ENCODE assay signal across 8 mouse cellular contexts in genomic region chr12:69539353-69539752, GRCm38 (mm10). TPM values are rescaled to one million over a fixed set of nuclear protein-coding genes. Genes with fewer than 3 reads are reported as not detected.
DNase-seq lines count a peak whose midpoint lies in the region; ATAC-seq and TF ChIP-seq lines count a peak whose summit lies in the region.

No protein-coding gene starts in this region.

- no peak for TF ChIP-seq CTCF in hindbrain, postnatal 0 days (IDR thresholded peaks at IDR 0.05; ENCODE audit: low read depth)
- TF ChIP-seq CTCF in bone marrow macrophage, adult 2 months (IDR thresholded peaks at IDR 0.05; ENCODE audit: low read depth, low read length): no peak

- H3K9me3 ChIP-seq in hindbrain, embryonic 15.5 days: no peaks in the 10 kb centered on the region
- H3K9me3 ChIP-seq in hindbrain, postnatal 0 days (ENCODE audit: low read length): no peaks in the 10 kb centered on the region
- H3K9me3 ChIP-seq in megakaryocyte, embryonic 14.5 days: peaks cover 7% of the 10 kb centered on the region

- no peak for DNase-seq in hindbrain, postnatal 0 days (ENCODE audit: low spot score)
- peak; percentile 39 to 44 for DNase-seq in B cell, adult 2 months
- DNase-seq in frontal cortex, postnatal 10 days (ENCODE audit: low spot score in 2 of 2): no peak
- DNase-seq in cerebellum, postnatal 4 days (ENCODE audit: low spot score in 2 of 2): no peak
- no peak for DNase-seq in ovary, postnatal 14 days (ENCODE audit: low spot score)

- H3K4me2 ChIP-seq in hindbrain, embryonic 15.5 days: no peak overlapping the region
- H3K4me2 ChIP-seq in hindbrain, postnatal 0 days (ENCODE audit: low read depth, low read length): no peak overlapping the region

- WGBS in hindbrain, embryonic 15.5 days: 62% methylated on average over 7 of the region's 7 CpGs
- 62% methylated on average over 7 of the region's 7 CpGs for WGBS in hindbrain, postnatal 0 days

- no peak for ATAC-seq in hindbrain, embryonic 15.5 days (ENCODE audit: low FRiP score, low read depth)
- ATAC-seq in hindbrain, postnatal 0 days: no peak

- no peaks in the 10 kb centered on the region for H3K27me3 ChIP-seq in hindbrain, embryonic 15.5 days
- H3K27me3 ChIP-seq in hindbrain, postnatal 0 days (ENCODE audit: insufficient read depth, low read length): no peaks in the 10 kb centered on the region
- H3K27me3 ChIP-seq in megakaryocyte, embryonic 14.5 days (replicated peaks): peaks cover 60% of the 10 kb centered on the region

- TF ChIP-seq POLR2A in bone marrow macrophage, adult 2 months (IDR thresholded peaks at IDR 0.05; ENCODE audit: borderline replicate concordance, low read depth, low read length): no peak

- H3K27ac ChIP-seq in hindbrain, embryonic 15.5 days (replicated peaks): peak overlapping the region; percentile 76; the same call in 1 of the 2 replicates
- no peak overlapping the region for H3K27ac ChIP-seq in hindbrain, postnatal 0 days
- peak overlapping the region; percentile 100 for H3K27ac ChIP-seq in bone marrow macrophage, adult 2 months (ENCODE audit: insufficient read depth, low read depth, low read length)

- no peaks in the 10 kb centered on the region for H3K36me3 ChIP-seq in hindbrain, embryonic 15.5 days
- H3K36me3 ChIP-seq in hindbrain, postnatal 0 days (ENCODE audit: insufficient read depth, low read length): no peaks in the 10 kb centered on the region
- H3K36me3 ChIP-seq in megakaryocyte, embryonic 14.5 days (replicated peaks; ENCODE audit: low read length): no peaks in the 10 kb centered on the region

- no peak overlapping the region for H3K9ac ChIP-seq in hindbrain, embryonic 15.5 days
- no peak overlapping the region for H3K9ac ChIP-seq in hindbrain, postnatal 0 days (replicated peaks; ENCODE audit: low read length)

- peaks cover 19% of the 10 kb centered on the region for H3K4me1 ChIP-seq in hindbrain, embryonic 15.5 days (replicated peaks)
- peaks cover 19% of the 10 kb centered on the region for H3K4me1 ChIP-seq in hindbrain, postnatal 0 days (ENCODE audit: insufficient read depth, low read length)
- H3K4me1 ChIP-seq in bone marrow macrophage, adult 2 months (ENCODE audit: control insufficient read depth, insufficient read depth, low read length): peaks cover 45% of the 10 kb centered on the region
- peaks cover 47% of the 10 kb centered on the region for H3K4me1 ChIP-seq in megakaryocyte, embryonic 14.5 days

- H3K4me3 ChIP-seq in hindbrain, embryonic 15.5 days: no peak overlapping the region
- H3K4me3 ChIP-seq in hindbrain, postnatal 0 days (ENCODE audit: low read length): no peak overlapping the region
- H3K4me3 ChIP-seq in bone marrow macrophage, adult 2 months (ENCODE audit: insufficient read depth, low read length): no peak overlapping the region
- H3K4me3 ChIP-seq in megakaryocyte, embryonic 14.5 days (replicated peaks): peak overlapping the region; percentile 71

RNA-seq across cellular contexts. Expression of gene Vcpkmt, which starts 43.5 kb away (rescaled TPM):
- polyA plus RNA-seq in hindbrain, embryonic 15.5 days (2015; fragmentation: Nextera tagmentation; extraction: Ambion mirVana): 24.8 and 25.3 TPM in 2 replicates
- 4.0 and 6.1 TPM in 2 replicates for total RNA-seq in hindbrain, postnatal 0 days (2014; rRNA removed)
- 33.0 and 33.6 TPM in 2 replicates for polyA plus RNA-seq in hindbrain, postnatal 0 days (2015; fragmentation: Nextera tagmentation; extraction: Ambion mirVana)
- 12.1 and 14.4 TPM in 2 replicates for polyA plus RNA-seq in bone marrow macrophage, adult 2 months (2012; ENCODE audit: insufficient read depth, insufficient read length, missing spikeins)
- 7.0 TPM in 1 of 2 replicates, not detected in the other for polyA plus RNA-seq in megakaryocyte, embryonic 14.5 days (2012; ENCODE audit: insufficient read depth, low replicate concordance)

Comparison
In these comparisons a context has a peak if more than half of its experiments do, and no peak if none do; other contexts are left out.
1. DNase-seq: peak in B cell, adult 2 months (2 of 2); none in hindbrain, postnatal 0 days (single experiment), frontal cortex, postnatal 10 days (0 of 2), cerebellum, postnatal 4 days (0 of 2) and ovary, postnatal 14 days (single experiment).